Mouse (Mus musculus) embryonic facial prominence, embryonic 10.5 days (tissue): ENCODE measurements around the gene Ralgapa2. TPM values are rescaled to one million over a fixed set of nuclear protein-coding genes. Genes with fewer than 3 reads are reported as not detected.

Experiments
- DNase-seq: peaks from one replicate; pipeline ENCODE4 v3.0.0-alpha.2; 2017; ENCODE audit warnings: low spot score
- H3K27ac ChIP-seq: fragments of 300-500 bp; sonication (generic); replicated peaks from 2 replicates; pipeline ENCODE4 v1.5.1; 2016; ENCODE audit warnings: mild to moderate bottlenecking
- H3K27me3 ChIP-seq: fragments of 300-500 bp; sonication (generic); replicated peaks from 2 replicates; pipeline ENCODE4 v1.6.1; 2016; ENCODE audit warnings: low read depth, mild to moderate bottlenecking; ENCODE audit not compliant: poor library complexity, severe bottlenecking
- H3K36me3 ChIP-seq: fragments of 300-500 bp; sonication (generic); replicated peaks from 2 replicates; pipeline ENCODE4 v1.6.1; 2016; ENCODE audit warnings: mild to moderate bottlenecking, moderate library complexity
- H3K4me1 ChIP-seq: fragments of 300-500 bp; sonication (generic); 2 replicates; pipeline ENCODE4 v1.6.1; 2016
- H3K4me3 ChIP-seq: fragments of 300-500 bp; sonication (generic); 2 replicates; pipeline ENCODE4 v1.5.1; 2016; ENCODE audit warnings: mild to moderate bottlenecking, moderate library complexity
- H3K9me3 ChIP-seq: fragments of 300-500 bp; sonication (generic); 2 replicates; pipeline ENCODE4 v1.6.1; 2016; ENCODE audit warnings: mild to moderate bottlenecking
- WGBS: fragments of 180-500 bp; shearing (Covaris S2); methylation state at CpG from one replicate; pipeline ENCODE4 v1.1.7; 2016; 5-methylcytosine and 5-hydroxymethylcytosine counted together
- polyA plus RNA-seq: library from polyadenylated mRNA; unstranded; fragments of >200 nt; fragmentation: Nextera tagmentation; extraction: Ambion mirVana; gene quantifications from 2 replicates; pipeline ENCODE4 v1.2.1, GENCODE M21; 2016

Ralgapa2 gene
- 8.9 and 11.3 TPM in 2 replicates for polyA plus RNA-seq

DNA sequence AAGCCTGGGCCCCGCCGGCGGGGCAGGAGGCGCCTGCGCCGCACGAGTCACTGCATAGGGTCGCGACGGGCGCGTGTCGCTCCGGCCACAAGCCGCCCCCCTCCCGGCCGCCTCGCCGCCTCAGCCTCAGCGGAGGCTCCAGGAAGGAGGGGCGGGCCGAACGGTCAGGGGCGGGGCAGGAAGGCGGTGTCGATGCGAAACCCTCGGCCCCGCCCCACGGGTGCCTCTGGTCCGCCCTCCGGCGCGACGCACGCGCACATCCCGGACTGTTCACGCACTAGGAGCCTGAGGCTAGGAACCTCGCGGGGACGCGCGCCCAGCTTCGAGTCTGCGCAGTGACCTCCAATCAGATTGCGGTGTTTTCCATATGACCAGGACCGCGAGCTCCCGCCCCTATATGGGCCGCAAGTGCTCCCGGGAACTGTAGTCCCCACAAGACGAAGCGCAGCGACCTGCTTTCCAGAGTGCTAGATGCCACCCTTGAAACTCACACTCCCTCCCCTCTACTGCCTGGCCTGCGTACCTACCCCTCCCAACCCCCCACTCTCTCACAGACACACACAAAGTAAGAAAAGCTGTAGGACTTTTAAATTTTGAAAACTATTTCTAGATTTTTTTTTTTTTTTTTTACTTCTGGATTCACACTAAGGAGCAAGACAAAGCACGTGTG lies at the start of gene Ralgapa2:
Ralgapa2 (minus strand) TSS at position 434 of the 670 bp plus-strand sequence.
- Histone ChIP-seq H3K4me3 (peak within 1 kb of the TSS; percentile 88), H3K36me3 (no peaks in the 10 kb centered on the region), H3K27me3 (no peaks in the 10 kb centered on the region), H3K4me1 (peaks cover 26% of the 10 kb centered on the region), H3K27ac (peak within 1 kb of the TSS; percentile 92), H3K9me3 (no peaks in the 10 kb centered on the region)
- peak; percentile 99 for DNase-seq
- WGBS, result under 1% methylated on average over 55 of the region's 57 CpGs

DNA sequence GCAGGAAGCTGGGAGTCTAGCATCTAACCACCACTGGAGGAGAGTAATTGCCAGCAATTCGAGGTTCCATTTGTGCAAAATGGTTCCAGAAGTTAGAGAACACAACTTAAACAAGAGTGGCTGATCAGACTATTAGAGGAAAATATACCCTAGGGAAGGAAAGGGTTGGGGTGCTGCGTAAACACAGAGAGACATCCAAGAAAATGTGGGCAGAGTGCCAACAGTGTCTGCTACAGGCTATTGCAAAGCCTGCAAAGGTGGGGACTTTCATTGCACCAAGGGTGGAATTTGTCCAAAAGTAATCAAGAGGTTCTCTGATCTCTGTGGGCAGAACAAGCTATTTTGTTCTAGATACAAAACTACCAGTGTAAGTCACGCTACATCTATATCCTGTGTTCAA lies 49.4 kb upstream of the Ralgapa2 start:
- WGBS, result 74% methylated on average over 3 of the region's 3 CpGs
- no peak for DNase-seq
- no peak overlapping the region for H3K4me3 ChIP-seq
- no peaks in the 10 kb centered on the region for H3K27me3 ChIP-seq
- no peaks in the 10 kb centered on the region for H3K36me3 ChIP-seq
- H3K27ac ChIP-seq, result no peak overlapping the region
- H3K4me1 ChIP-seq, result peaks cover 12% of the 10 kb centered on the region
- no peaks in the 10 kb centered on the region for H3K9me3 ChIP-seq

DNA sequence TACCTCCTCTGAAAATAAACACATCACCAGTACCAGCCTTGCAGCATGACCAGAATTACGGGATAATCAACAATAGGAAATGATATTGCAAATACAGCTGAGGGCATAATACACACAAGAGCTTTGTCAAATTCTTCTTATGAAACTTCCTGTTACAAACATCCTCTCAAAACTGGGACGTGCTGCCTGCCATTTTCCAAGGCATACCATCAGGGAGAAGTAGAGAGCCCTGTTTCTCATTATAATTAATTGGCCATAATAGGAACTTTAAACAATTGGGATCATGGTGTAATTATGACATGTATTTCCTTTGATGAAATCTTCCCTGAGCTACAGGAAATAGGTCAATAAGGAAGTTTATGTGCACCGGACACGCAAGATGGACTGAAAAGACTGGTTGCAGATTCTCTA lies 48.5 kb upstream of the Ralgapa2 start:
- H3K9me3 ChIP-seq, result no peaks in the 10 kb centered on the region
- WGBS, result 48% methylated on average over 4 of the region's 4 CpGs
- peaks cover 12% of the 10 kb centered on the region for H3K4me1 ChIP-seq
- DNase-seq, result no peak
- no peak overlapping the region for H3K27ac ChIP-seq
- H3K36me3 ChIP-seq, result no peaks in the 10 kb centered on the region
- H3K27me3 ChIP-seq, result no peaks in the 10 kb centered on the region
- no peak overlapping the region for H3K4me3 ChIP-seq

- H3K36me3 ChIP-seq, result no peaks in the 10 kb centered on the region
- peaks cover 8% of the 10 kb centered on the region for H3K4me1 ChIP-seq
- no peak for DNase-seq
- H3K27me3 ChIP-seq, result no peaks in the 10 kb centered on the region
- H3K9me3 ChIP-seq, result no peaks in the 10 kb centered on the region
- no peak overlapping the region for H3K27ac ChIP-seq
- H3K4me3 ChIP-seq, result no peak overlapping the region
Measured at GRCm38 (mm10) chr2:146556148-146556547, 44.0 kb upstream of the Ralgapa2 start.

DNA sequence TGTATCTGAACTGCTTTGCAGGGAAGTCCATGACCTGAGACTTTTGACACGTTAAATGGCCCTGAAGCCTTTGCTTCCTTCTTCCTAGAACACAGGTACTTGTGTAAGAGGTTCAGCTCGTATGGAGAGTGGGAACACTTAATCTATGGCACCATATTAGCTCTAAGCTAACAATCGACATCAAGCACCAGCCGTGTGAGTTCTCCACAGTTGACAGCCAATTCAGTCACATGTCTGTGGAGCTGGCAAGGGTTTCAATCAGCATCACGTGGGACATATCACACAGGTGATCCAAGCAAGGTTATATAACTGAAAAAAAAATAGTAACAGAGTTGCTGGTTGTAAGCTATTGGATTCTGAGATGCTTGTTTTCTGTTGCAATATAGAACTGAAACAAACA lies 43.2 kb upstream of the Ralgapa2 start:
- no peak for DNase-seq
- H3K9me3 ChIP-seq, result no peaks in the 10 kb centered on the region
- WGBS, result 82% methylated on average over 5 of the region's 5 CpGs
- peaks cover 2% of the 10 kb centered on the region for H3K4me1 ChIP-seq
- H3K27me3 ChIP-seq, result no peaks in the 10 kb centered on the region
- H3K4me3 ChIP-seq, result no peak overlapping the region
- no peak overlapping the region for H3K27ac ChIP-seq
- H3K36me3 ChIP-seq, result no peaks in the 10 kb centered on the region

GRCm38 (mm10) chr2:146553701-146554100 lies 41.6 kb upstream of the Ralgapa2 start:
- Histone ChIP-seq H3K4me1 (peaks cover 13% of the 10 kb centered on the region), H3K27ac (no peak overlapping the region), H3K9me3 (no peaks in the 10 kb centered on the region), H3K36me3 (no peaks in the 10 kb centered on the region), H3K4me3 (no peak overlapping the region), H3K27me3 (no peaks in the 10 kb centered on the region)
- DNase-seq, result no peak
- 53% methylated on average over 2 of the region's 2 CpGs for WGBS

- Histone ChIP-seq H3K27ac (no peak overlapping the region), H3K4me3 (no peak overlapping the region), H3K36me3 (no peaks in the 10 kb centered on the region), H3K4me1 (peaks cover 16% of the 10 kb centered on the region), H3K27me3 (no peaks in the 10 kb centered on the region), H3K9me3 (no peaks in the 10 kb centered on the region)
- 91% methylated on average over 4 of the region's 4 CpGs for WGBS
- no peak for DNase-seq
Measured at GRCm38 (mm10) chr2:146551818-146552217, 39.7 kb upstream of the Ralgapa2 start.

GRCm38 (mm10) chr2:146549111-146549776 lies 37.1 kb upstream of the Ralgapa2 start:
- whole genome bisulfite sequencing, result 11% methylated on average over 6 of the region's 6 CpGs
- no peaks in the 10 kb centered on the region for H3K36me3 ChIP-seq
- peak overlapping the region; percentile 71 for H3K27ac ChIP-seq
- no peaks in the 10 kb centered on the region for H3K9me3 ChIP-seq
- no peak overlapping the region for H3K4me3 ChIP-seq
- peaks cover 19% of the 10 kb centered on the region for H3K4me1 ChIP-seq
- H3K27me3 ChIP-seq, result no peaks in the 10 kb centered on the region
- DNase-seq, result peak; percentile 55

DNA sequence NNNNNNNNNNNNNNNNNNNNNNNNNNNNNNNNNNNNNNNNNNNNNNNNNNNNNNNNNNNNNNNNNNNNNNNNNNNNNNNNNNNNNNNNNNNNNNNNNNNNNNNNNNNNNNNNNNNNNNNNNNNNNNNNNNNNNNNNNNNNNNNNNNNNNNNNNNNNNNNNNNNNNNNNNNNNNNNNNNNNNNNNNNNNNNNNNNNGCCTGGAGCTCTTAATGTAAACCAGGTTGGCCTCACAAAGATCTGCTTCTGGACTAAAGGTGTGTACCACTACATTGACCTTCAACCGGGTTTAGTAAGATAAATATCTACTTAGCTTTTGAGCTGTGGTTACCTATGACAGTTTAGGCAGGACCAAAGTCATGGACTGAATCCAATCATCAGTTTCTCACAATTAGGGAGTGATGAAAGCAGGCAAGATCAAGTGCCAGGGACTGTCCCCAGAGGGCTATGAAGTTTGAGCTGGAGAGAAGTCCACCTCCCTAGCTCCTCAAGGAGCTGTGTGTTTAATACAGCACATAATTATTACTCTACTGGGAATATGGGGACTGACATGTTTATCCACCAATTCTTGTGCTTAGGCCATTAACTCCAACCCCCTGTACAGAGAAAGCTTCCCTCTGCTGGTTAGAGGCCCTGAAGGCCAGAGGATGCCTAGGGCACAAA lies 32.1 kb upstream of the Ralgapa2 start:
- WGBS, result 74% methylated on average over 1 of the region's 1 CpGs
- no peaks in the 10 kb centered on the region for H3K36me3 ChIP-seq
- no peak overlapping the region for H3K27ac ChIP-seq
- no peak overlapping the region for H3K4me3 ChIP-seq
- H3K9me3 ChIP-seq, result peaks cover 9% of the 10 kb centered on the region; the same call in 1 of the 2 replicates
- peaks cover 12% of the 10 kb centered on the region for H3K4me1 ChIP-seq
- DNase-seq, result no peak
- H3K27me3 ChIP-seq, result no peaks in the 10 kb centered on the region

- no peaks in the 10 kb centered on the region for H3K27me3 ChIP-seq
- no peak overlapping the region for H3K4me3 ChIP-seq
- H3K4me1 ChIP-seq, result no peaks in the 10 kb centered on the region
- no peak overlapping the region for H3K27ac ChIP-seq
- no peaks in the 10 kb centered on the region for H3K36me3 ChIP-seq
- no peak for DNase-seq
- no peaks in the 10 kb centered on the region for H3K9me3 ChIP-seq
- WGBS, result 77% methylated on average over 8 of the region's 8 CpGs
Measured at GRCm38 (mm10) chr2:146533118-146533949, 21.2 kb upstream of the Ralgapa2 start.

DNA sequence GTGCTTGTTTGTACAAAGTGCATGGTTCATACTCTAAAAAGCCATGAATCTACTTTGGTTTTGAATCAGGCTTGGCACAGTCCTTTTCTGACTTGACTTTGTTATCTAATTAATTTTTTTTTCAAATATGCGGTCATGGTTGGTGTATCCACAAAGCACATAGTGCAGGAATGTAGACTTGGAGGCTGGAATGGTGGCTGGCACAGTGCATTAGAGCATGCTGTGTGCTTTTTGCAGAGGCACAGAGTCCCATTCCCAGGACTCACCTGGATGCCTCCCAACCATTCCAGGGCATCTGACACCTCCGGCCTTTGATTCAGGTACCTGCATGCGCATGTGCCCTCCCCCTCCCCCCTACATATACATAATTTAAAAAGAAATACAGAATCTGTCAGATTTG lies 20.3 kb upstream of the Ralgapa2 start:
- Histone ChIP-seq H3K4me3 (no peak overlapping the region), H3K36me3 (no peaks in the 10 kb centered on the region), H3K27me3 (no peaks in the 10 kb centered on the region), H3K4me1 (no peaks in the 10 kb centered on the region), H3K9me3 (no peaks in the 10 kb centered on the region), H3K27ac (no peak overlapping the region)
- no peak for DNase-seq
- WGBS, result 97% methylated on average over 3 of the region's 3 CpGs

DNA sequence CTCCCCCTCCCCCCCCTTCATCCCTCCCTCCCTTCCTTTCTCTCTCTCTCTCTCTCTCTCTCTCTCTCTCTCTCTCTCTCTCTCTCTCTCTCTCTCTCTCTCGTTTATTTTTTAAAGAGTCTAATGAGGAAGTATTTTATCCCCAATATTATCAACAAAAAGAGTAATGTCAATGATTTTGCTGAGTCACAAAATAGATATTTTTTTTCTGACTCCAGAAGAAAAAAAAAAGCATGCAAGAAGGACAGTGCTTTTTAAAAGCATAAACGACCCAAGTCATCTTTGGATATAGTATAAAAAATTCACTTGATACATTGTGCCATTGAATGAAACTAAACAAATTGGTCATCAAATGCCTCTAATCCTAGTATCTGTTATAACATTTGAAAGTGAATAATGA lies 13.3 kb upstream of the Ralgapa2 start:
- H3K27me3 ChIP-seq, result no peaks in the 10 kb centered on the region
- H3K27ac ChIP-seq, result no peak overlapping the region
- H3K4me3 ChIP-seq, result no peak overlapping the region
- no peaks in the 10 kb centered on the region for H3K36me3 ChIP-seq
- peaks cover 4% of the 10 kb centered on the region; the same call in 1 of the 2 replicates for H3K4me1 ChIP-seq
- H3K9me3 ChIP-seq, result no peaks in the 10 kb centered on the region
- 55% methylated on average over 2 of the region's 2 CpGs for WGBS
- no peak for DNase-seq
